Mouse (Mus musculus) mouse trophoblast stem cell (cell line): Measurements from ENCODE around the gene Spata13.

ENCODE experiments used
- in situ Hi-C, 2 experiments: fragments of 300-500 bp; cut with MseI, MboI; formaldehyde crosslinking; loops; 2 replicates in 1 of 2; 3 replicates in 1 of 2; pipeline ENCODE4 v1.15.1; 2025

Spata13 gene

DNA sequence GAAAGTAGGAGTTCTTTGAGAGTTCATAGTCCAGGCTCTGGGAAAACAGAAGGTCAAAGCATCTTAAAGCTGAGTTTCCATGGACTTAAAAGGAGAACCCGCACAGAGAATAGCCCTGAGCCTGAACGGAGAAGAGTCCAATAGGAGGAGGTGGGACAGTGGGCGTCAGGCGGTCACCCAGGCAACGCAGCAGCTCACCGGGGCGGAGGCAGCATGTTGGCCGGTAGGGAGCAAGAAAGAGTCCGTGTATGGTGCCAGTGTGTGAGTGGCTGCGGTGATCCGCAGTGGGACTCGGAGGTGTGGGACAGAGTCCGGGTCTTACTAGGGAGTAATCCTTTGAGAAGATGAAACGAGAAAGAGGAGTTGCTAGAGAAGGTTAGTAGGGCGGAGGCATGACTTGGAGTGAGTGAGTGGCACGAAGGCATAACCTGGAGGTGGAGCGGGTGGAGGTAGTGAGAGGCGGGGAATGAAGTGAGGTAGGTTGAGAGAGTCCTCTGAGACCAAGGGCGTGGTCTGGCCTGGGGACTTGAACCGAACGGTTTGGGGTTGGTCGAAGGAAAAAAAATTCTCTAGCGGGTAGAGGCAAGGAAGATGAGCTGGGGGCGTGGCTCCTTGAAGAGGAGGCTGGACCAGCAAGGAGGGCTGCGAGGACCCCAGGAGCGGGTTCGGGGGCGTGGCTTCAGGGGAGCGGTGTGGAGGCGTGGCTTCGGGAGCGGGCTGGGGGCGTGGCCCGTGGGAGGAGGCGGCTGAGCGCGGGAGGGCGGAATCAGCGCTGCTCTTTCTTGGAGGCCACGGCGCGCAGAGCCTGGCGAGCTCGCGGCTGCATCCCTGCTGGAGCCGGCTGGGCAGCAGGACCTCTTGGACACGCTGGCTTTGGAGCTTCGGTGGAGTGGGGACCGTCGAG lies at the start of gene Spata13:
Spata13 (plus strand) TSS at position 41 of the 904 bp plus-strand sequence.
- in situ Hi-C loops, result no loop called here

DNA sequence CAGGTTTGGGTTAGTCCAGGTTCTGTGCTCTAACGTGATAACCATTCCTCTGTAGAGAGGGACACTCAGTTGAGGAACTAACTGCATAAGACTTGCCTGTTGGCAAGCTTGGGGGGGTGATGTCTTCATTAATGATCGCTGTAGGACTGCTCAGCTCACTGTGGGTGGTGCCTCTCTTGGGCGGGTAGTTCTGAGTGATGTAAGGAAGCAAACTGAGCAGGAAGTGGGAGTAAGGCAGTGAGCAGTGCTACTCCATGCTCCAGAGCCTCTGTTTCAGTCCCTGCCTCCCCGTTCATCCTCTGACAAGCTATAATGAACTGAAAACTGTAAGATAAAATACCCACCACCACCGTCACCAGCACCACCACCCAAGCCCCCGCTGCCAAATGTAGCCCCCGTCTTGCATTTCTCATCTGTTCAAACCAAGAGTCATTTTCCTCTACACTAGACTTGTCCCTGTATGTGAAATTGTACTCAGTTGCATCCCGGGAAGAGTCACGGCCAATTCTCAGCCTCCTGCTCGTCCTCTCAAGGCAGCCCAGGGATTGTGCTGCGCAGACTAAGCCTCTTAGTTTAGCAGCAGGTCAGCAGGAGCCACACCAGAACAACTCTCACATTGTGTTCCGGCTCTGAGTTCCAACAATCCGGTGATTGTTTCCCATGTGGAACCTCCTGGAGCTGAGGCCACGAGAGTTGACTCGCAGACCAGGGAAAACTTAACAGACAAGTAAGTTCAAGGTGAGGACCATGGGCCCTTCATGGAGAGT lies 46.9 kb upstream of the Spata13 start:
- in situ Hi-C loops, result no loop called here

DNA sequence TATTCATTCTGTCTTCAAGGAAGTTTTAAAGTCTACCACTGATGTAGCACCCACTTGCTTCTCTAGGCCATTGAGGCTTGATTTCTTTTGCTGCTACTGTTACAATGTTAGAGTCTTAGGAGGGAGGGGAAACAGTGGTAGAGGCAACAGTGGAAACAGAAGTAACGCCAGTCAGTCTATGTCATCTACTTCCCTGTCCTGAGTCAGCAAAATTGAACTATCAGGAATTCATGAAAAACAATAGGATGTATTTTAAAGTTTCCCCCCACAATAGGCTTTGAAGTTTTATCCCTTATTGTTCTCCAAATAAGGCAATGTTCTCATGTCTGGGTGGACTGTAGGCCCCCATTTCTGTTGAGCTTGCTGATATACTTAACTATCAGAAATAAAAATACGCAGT lies 44.8 kb upstream of the Spata13 start:
- in situ Hi-C loops, result no loop called here

- in situ Hi-C loops, result no loop called here
Measured at GRCm38 (mm10) chr14:60592339-60592738, 41.5 kb upstream of the Spata13 start.

DNA sequence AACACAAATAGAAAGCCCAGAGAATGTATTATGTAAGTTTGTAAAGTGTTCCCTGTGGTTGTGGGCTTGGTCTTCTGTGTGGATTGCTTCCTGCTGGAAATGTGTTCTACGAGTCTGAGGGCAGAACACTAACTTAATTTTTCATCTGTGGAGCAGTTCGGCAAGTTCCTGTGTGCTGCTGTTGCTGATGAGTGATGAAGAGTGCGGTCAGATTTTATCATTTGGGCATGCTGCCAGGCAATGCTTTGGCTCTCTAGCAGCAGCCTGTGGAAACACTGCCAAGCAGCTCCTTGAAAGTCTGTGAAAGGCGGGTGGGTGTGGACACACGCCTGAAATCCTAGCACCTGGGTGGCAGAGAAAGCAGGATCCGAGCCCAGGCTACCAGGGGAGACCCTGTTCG lies 41.0 kb upstream of the Spata13 start:
- in situ Hi-C loops, result no loop called here

- in situ Hi-C loops, result no loop called here
Measured at GRCm38 (mm10) chr14:60597571-60597970, 36.2 kb upstream of the Spata13 start.

DNA sequence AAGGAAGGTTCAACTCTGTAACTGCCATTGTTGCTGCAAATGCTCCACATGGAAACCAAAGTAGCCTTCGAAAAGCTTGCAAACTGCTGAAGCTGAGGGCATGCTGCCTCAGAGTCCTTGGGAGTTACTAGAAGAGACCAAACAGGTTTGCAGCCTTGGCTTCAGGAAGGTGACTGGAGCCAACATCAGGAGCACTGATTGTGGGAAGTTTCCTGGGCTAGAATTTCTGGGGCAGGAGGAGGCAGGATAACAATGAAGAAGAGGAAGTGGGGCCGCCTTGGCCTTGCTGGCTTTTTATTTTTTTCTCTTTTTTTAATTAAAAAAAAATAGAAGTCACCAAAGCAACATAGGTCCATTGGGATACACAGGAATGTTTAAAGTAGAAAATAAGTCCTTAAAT lies 34.8 kb upstream of the Spata13 start:
- in situ Hi-C loops, result no loop called here

DNA sequence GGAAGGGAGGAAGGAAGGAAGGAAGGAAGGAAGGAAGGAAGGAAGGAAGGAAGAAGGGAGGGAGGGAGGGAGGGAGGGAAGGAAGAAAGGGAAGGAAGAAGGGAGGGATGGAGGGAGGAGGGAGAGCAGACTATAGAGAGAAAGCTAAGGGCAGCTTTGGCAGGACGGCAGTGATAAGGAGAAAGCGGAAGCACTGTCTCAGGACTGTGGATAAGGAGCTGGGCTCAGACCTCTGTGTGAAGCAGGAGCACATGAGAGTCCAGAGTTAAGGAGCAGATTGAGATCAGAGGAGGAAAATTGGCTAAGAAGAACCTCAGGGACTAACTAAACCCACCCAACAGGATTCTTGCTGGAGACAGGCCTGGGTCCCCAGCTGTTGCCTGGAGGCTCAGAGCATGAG lies 28.2 kb upstream of the Spata13 start:
- in situ Hi-C loops, result no loop called here

GRCm38 (mm10) chr14:60606194-60606593 lies 27.6 kb upstream of the Spata13 start:
- in situ Hi-C loops, result no loop called here

- in situ Hi-C loops, result no loop called here
Measured at GRCm38 (mm10) chr14:60607743-60608142, 26.1 kb upstream of the Spata13 start.

DNA sequence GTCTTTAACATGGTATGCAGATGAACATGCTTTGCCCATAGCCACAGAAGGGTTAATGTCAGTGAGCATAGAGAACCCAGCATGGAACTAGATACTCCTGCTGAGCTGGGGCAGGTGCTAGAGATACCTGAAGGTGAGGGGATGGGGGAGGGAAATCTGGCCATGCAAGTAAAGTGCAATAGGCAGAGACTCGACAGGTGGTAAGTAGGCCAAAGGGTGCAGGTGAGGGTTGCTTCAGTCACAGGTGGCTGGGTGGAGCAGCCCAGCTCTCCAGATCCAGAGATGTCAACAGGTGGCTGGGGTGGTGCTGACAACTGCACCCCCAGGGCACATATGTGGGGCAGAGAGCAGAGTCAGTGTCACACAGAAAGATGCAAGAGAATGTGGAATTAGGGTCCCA lies 24.6 kb upstream of the Spata13 start:
- in situ Hi-C loops, result no loop called here

DNA sequence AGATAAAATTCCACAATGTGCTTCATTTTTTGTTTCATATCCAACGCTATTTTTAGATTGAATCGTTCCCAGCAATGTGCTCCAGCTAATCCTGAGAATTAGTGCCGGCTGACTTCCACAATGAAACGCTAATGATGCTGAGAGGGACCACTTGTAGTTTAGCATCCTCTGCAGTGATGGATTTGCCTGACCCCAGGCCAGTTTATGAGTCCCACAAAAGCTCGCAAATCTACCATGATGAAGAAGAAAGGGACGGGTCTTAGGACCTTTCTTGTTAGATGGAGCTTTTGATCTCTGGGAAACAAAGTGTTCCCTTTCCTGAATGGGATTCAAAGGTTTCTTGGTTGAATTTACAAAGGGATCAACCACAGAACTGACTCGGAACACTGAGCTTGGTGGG lies 21.1 kb upstream of the Spata13 start:
- in situ Hi-C loops, result no loop called here

- in situ Hi-C loops, result no loop called here
Measured at GRCm38 (mm10) chr14:60621076-60621475, 12.7 kb upstream of the Spata13 start.

GRCm38 (mm10) chr14:60625486-60625885 lies 8.3 kb upstream of the Spata13 start:
- in situ Hi-C loops, result no loop called here

DNA sequence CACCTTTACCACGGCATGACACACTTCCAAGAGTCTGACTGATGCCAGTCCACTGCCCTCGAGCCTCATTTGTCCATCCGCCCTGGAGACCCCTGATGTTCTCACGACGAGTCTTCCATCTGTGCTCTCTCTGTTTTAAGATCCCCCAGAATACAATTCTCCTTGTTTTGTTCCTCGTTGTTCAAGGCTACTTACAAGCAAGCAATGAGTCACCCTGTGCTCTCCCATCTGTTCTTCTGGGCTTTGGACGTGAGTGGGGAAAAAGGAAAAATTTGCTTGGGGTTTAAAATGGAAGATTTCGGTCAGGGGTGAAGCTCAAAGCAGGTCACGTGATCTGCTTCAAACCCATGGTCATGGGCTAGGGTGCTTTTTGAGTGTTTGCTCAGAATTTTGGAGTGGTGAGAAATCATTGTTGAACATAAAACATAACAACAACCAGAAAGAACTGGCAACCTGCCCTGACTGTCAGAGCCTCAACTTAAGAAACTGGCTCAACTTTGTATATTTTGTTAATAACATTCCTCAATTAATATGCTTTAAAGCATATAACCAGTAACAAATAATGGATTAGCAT lies 3.8 kb upstream of the Spata13 start:
- in situ Hi-C loops, result no loop called here

DNA sequence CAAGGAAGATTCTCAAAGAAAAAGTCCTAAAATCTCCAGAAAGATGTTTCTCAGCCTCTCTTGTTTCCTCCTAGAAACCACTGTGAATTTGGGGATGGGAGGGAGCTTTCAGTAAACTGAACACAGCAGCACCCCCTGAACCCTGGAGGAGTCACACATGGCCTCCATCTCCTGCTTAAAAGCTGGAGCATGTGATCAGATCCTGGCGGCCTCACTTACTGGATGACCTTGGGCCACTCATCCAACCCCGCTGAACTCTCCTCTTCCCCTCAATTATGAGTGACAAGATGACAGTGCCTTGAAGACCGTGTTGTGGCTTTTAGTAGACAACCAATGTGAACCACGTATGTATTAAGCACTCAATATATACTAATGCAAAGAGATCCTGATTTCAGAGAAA lies 2.8 kb upstream of the Spata13 start:
- in situ Hi-C loops, result no loop called here

DNA sequence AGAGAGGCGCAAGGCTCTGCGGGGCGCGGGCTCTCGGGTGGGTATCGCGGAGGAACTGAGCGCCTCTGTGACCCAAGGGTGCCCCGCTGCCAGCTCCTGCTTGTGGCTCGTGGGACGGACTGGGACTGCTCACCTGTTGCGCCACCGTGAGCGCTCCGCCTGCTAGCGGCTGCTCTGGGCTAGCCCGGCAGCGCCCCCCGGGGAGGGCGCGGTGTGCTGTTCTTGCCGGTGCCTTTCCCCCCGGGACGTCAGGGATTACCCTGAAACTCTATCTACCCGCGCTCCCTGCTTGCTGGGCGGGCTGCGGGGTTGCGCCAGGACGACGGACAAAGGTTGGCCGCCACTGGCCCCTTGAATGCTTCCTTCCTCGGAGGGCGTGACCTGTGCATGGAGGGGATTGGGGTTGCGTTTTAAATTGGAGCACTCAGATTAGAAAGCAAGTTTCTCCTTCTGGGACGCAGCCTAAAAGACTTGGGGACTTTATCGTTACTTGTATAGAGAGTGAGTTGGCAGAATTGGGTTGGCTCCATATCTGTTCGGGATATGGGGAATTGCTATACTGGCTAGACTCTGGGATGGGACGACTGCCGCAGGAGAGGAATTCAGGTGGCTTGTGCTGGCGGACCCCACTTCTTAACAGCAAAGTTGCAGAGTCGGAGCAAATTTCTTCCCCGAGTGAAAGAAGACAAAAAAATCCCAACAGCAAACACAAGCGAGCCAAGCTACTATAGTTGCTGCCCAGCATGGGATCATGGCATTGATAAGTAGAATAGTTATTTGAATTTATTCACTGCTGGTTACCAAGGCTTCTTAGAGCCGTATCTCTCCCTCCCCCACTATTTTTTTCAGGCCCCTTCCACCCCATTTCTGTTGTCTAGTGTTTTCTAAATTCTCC lies 1.3 kb downstream of the Spata13 start:
- in situ Hi-C loops, result no loop called here

GRCm38 (mm10) chr14:60635911-60636607 lies 2.3 kb downstream of the Spata13 start:
- in situ Hi-C loops, result no loop called here

DNA sequence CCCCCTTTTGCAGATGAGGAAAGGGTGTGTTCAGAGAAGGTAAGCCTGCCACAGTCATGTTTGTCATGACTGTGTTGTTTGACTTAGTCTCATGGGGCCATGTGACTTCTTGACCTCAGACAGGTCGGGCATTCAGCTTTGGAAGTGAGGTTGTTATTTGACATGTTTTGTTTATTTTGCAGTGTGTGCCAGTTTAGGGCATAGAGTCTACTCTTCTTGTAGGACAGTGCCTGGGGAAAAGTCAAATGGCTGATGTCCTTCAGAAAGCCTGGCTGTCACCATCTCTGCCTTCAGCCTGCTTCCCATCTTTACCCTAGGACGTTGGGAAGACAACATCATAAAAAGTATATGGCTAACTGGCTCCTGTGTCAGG lies 2.8 kb downstream of the Spata13 start:
- in situ Hi-C loops, result no loop called here

- in situ Hi-C loops, result no loop called here
Measured at GRCm38 (mm10) chr14:60636996-60637395, 3.2 kb downstream of the Spata13 start.

GRCm38 (mm10) chr14:60638159-60638558 lies 4.4 kb downstream of the Spata13 start:
- in situ Hi-C loops, result no loop called here
